Mouse (Mus musculus) intestine, postnatal 0 days (tissue): Measurements from ENCODE around the gene Cmah. TPM values are rescaled to one million over a fixed set of nuclear protein-coding genes. Genes with fewer than 3 reads are reported as not detected.
A peak's percentile ranks its signal among the peaks of the same experiment; 100 is the strongest.

Experiments
- ATAC-seq: fragments of 200-750 bp; cut with Nextera tagmentation; 2 replicates; pipeline ENCODE4 v1.8.0; 2017; ENCODE audit warnings: mild to moderate bottlenecking, moderate TSS enrichment, moderate library complexity
- H3K27ac ChIP-seq: fragments of 300-500 bp; sonication (generic); 2 replicates; pipeline ENCODE4 v1.5.1; 2014; ENCODE audit warnings: mild to moderate bottlenecking, low read depth, low read length, moderate library complexity
- H3K27me3 ChIP-seq: fragments of 300-500 bp; sonication (generic); replicated peaks from 2 replicates; pipeline ENCODE4 v1.6.1; 2014; ENCODE audit warnings: low read length, mixed read lengths; ENCODE audit not compliant: control insufficient read depth, insufficient read depth
- H3K36me3 ChIP-seq: fragments of 300-500 bp; sonication (generic); 2 replicates; pipeline ENCODE4 v1.6.1; 2014; ENCODE audit warnings: mild to moderate bottlenecking, moderate library complexity; ENCODE audit not compliant: control insufficient read depth, insufficient read depth
- H3K4me1 ChIP-seq: fragments of 300-500 bp; sonication (generic); replicated peaks from 2 replicates; pipeline ENCODE4 v1.6.1; 2014; ENCODE audit warnings: antibody characterized with exemption, low read length, mixed read lengths; ENCODE audit not compliant: control insufficient read depth, insufficient read depth
- H3K4me2 ChIP-seq: fragments of 300-500 bp; sonication (generic); replicated peaks from 2 replicates; pipeline ENCODE4 v1.6.1; 2014; ENCODE audit warnings: low read depth, mild to moderate bottlenecking, moderate library complexity
- H3K4me3 ChIP-seq: fragments of 300-500 bp; sonication (generic); 2 replicates; pipeline ENCODE4 v1.5.1; 2014; ENCODE audit warnings: low read depth, low read length
- H3K9ac ChIP-seq: fragments of 300-500 bp; sonication (generic); 2 replicates; pipeline ENCODE4 v1.6.1; 2014; ENCODE audit warnings: mild to moderate bottlenecking, low read depth, low read length
- H3K9me3 ChIP-seq: fragments of 300-500 bp; sonication (generic); 2 replicates; pipeline ENCODE4 v1.6.1; 2016; ENCODE audit warnings: mixed run types; ENCODE audit not compliant: control insufficient read depth
- CTCF ChIP-seq: sonication (generic); IDR thresholded peaks from 2 replicates; pipeline ENCODE4 v1.5.1; 2016; ENCODE audit warnings: low read depth, mild to moderate bottlenecking, control low read depth, antibody characterized with exemption, moderate library complexity
- whole genome bisulfite sequencing: fragments of 180-500 bp; shearing (Covaris S2); extraction: QIAGEN DNeasy Blood & Tissue Kit; methylation state at CpG from one replicate; pipeline ENCODE4 v1.1.7; 2014; 5-methylcytosine and 5-hydroxymethylcytosine counted together
- polyA plus RNA-seq: library from polyadenylated mRNA; unstranded; fragments of >200 nt; fragmentation: Nextera tagmentation; extraction: Ambion mirVana; gene quantifications from 2 replicates; pipeline ENCODE4 v1.2.1, GENCODE M21; 2015

Gene Cmah
- polyA plus RNA-seq: 0.60 and 1.4 TPM in 2 replicates

DNA sequence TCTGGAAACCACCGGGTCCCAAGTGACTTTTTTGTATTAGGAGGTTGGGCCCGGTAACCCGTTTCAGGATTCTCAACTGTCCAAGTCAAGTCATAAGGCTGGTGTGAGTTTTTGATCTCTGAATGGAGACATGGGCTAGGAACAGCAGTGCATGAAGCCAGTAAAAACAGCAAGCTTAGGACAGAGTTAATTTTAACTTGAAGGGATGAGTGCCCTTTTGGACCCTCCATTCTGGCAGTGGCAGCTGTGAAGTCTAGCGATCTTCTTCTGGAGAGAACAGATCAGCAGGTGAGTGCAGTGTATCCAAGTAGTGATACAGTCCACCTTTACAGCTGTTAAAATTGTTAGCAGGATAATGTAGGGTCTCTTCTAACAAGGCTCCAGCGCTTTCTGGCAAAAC lies at the start of gene Cmah:
Gene Cmah (plus strand): TSS at position 204 of the 400 bp plus-strand sequence.
- Histone ChIP-seq H3K4me1 (0 out of 2 replicates have a peak, but pooled peaks cover 2% of the 10 kb centered on the region), H3K9me3 (no peaks in the 10 kb centered on the region), H3K4me2 (no peak within 1 kb of the TSS), H3K9ac (no peak within 1 kb of the TSS), H3K27ac (no peak within 1 kb of the TSS), H3K36me3 (no peaks in the 10 kb centered on the region), H3K4me3 (no peak within 1 kb of the TSS), H3K27me3 (no peaks in the 10 kb centered on the region)
- no peak for ATAC-seq
- WGBS: 52% methylated on average over 5 of the region's 5 CpGs
- no peak for TF ChIP-seq CTCF

DNA sequence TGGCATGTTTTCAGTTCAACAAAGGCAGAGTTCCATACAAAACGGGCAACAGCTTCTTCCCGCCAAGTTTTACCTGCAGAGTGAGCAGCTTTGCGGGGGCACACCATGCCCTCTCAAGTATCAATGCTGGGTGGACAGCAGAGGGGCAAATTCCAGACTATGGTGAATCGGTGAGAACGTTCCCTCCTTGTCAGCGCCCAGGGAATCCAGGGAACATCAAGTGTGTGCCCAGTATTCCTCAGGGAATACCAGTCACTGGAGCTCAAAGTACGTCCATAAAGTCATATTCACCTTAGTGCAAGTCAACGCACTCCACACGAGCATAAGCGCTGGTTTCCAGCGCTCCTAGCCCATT lies 47.8 kb upstream of the Cmah start:
- no peak overlapping the region for H3K9ac ChIP-seq
- H3K9me3 ChIP-seq: no peaks in the 10 kb centered on the region
- H3K4me2 ChIP-seq: peak overlapping the region; percentile 90
- H3K4me3 ChIP-seq: peak overlapping the region; percentile 63
- no peaks in the 10 kb centered on the region for H3K27me3 ChIP-seq
- no peak for TF ChIP-seq CTCF
- peak; percentile 40 for ATAC-seq
- no peaks in the 10 kb centered on the region; the same call in 1 of the 2 replicates for H3K4me1 ChIP-seq
- peak overlapping the region; percentile 76 for H3K27ac ChIP-seq
- H3K36me3 ChIP-seq: peaks cover 4% of the 10 kb centered on the region; the same call in 1 of the 2 replicates
- WGBS: 36% methylated on average over 11 of the region's 11 CpGs

- Histone ChIP-seq H3K9ac (peak overlapping the region; percentile 53), H3K4me2 (peak overlapping the region; percentile 90), H3K27me3 (no peaks in the 10 kb centered on the region), H3K4me3 (peak overlapping the region; percentile 63), H3K9me3 (no peaks in the 10 kb centered on the region), H3K36me3 (peaks cover 4% of the 10 kb centered on the region; the same call in 1 of the 2 replicates), H3K27ac (peak overlapping the region; percentile 76), H3K4me1 (no peaks in the 10 kb centered on the region; the same call in 1 of the 2 replicates)
- 2% methylated on average over 21 of the region's 21 CpGs for WGBS
- TF ChIP-seq CTCF: 0 out of 2 replicates have a peak, but pooled peaks have one; percentile 5
- ATAC-seq: peak; percentile 28
Measured at GRCm38 (mm10) chr13:24279762-24280438, 47.3 kb upstream of the Cmah start.

- Histone ChIP-seq H3K27ac (peak within 1 kb of the TSS; percentile 76), H3K4me1 (no peaks in the 10 kb centered on the region; the same call in 1 of the 2 replicates), H3K27me3 (no peaks in the 10 kb centered on the region), H3K9ac (peak within 1 kb of the TSS; percentile 53), H3K4me3 (peak within 1 kb of the TSS; percentile 63), H3K9me3 (no peaks in the 10 kb centered on the region), H3K4me2 (peak within 1 kb of the TSS; percentile 90), H3K36me3 (peaks cover 3% of the 10 kb centered on the region; the same call in 1 of the 2 replicates)
- peak; percentile 97 for ATAC-seq
- under 1% methylated on average over 95 of the region's 96 CpGs for WGBS
- peak; percentile 88 for TF ChIP-seq CTCF
Measured at GRCm38 (mm10) chr13:24280439-24281431, 46.5 kb upstream of the Cmah start, which contains the start of gene Carmil1. Gene Carmil1 (minus strand): TSS chr13:24280795.

GRCm38 (mm10) chr13:24287381-24287780 lies 39.8 kb upstream of the Cmah start:
- Histone ChIP-seq H3K4me3 (no peak overlapping the region), H3K4me2 (no peak overlapping the region), H3K9me3 (no peaks in the 10 kb centered on the region), H3K36me3 (no peaks in the 10 kb centered on the region), H3K9ac (no peak overlapping the region), H3K27ac (no peak overlapping the region), H3K27me3 (no peaks in the 10 kb centered on the region), H3K4me1 (no peaks in the 10 kb centered on the region)
- 82% methylated on average over 2 of the region's 2 CpGs for WGBS
- TF ChIP-seq CTCF: no peak
- no peak for ATAC-seq

DNA sequence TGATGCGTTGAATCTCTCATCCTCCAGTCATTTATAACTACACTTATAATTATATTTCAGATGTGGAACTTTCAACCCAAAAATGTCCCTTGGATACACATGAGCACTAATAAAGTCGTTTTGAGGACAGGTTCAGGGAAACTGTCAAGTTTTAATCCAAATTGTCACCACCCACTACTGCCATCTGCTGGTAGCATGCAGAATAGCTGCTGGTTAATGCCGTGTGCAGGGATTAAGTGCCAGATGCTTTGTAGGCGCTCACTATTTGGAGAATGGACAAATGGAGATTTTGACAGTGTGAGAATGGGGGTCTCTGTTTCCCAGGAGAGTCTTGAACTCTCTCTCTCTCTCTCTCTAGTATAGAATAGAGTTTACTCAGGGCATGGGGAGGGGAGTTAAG lies 30.0 kb upstream of the Cmah start:
- Histone ChIP-seq H3K4me3 (no peak overlapping the region), H3K9ac (no peak overlapping the region), H3K4me2 (no peak overlapping the region), H3K4me1 (no peaks in the 10 kb centered on the region), H3K36me3 (no peaks in the 10 kb centered on the region), H3K27ac (no peak overlapping the region), H3K27me3 (no peaks in the 10 kb centered on the region), H3K9me3 (no peaks in the 10 kb centered on the region)
- 15% methylated on average over 4 of the region's 4 CpGs for WGBS
- peak; percentile 93 for TF ChIP-seq CTCF
- ATAC-seq: no peak
